14 mouse cellular contexts compared by ENCODE assay signal in the genomic region with DNA sequence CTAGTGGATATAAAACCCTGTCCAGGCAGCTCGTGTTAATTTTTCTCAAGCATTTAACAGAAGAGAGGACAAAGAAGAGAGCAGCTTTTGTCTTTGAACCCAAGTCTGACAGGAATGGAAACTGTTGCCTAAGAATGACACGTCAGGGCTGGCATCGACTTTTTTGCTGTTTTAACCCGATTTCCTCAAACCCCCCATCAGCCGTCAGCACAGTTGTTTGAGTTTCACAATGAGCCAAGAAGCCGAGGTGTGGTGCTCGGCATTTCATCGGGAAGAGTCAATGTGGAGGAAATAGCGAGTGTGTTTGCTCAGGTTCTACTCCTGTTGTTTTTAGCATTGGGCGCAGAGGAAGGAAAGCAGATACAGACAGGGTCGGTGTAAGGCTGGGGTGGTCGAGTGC.
A peak's percentile ranks its signal among the peaks of the same experiment; 100 is the strongest.
DNase-seq lines count a peak whose midpoint lies in the region; ATAC-seq lines count a peak whose summit lies in the region.
"Had no signal": no experiment of that assay in that cellular context is flagged by ENCODE, and none has a peak within 500 bp of the region (broad histone marks: within the 10 kb centered on the region; RNA-seq: fewer than 3 reads in every experiment).

No protein-coding gene starts in this region.

- peak; percentile 70 for ATAC-seq in inflammation-experienced regulatory T-cells, adult 6 months
- peak; percentile 40 for ATAC-seq in monocyte, adult 5-6 weeks (replicated peaks; ENCODE audit: insufficient number of reproducible peaks, low FRiP score, low TSS enrichment, poor library complexity, severe bottlenecking)
- ATAC-seq in erythroblast, adult 5-6 weeks (replicated peaks; ENCODE audit: low FRiP score, poor library complexity, severe bottlenecking) = no peak
- ATAC-seq: midbrain, embryonic 16.5 days had no signal

- peak overlapping the region; percentile 47; the same call in 1 of the 2 replicates for H3K27ac ChIP-seq in brown adipose tissue, adult 24 weeks (replicated peaks; ENCODE audit: low read depth, low read length)
- H3K27ac ChIP-seq in hindbrain, embryonic 10.5 days = no peak overlapping the region
- H3K27ac ChIP-seq: embryonic facial prominence, embryonic 12.5 days; left cerebral cortex, adult 2 months had no signal

- WGBS in hindbrain, embryonic 10.5 days = 79% methylated on average over 12 of the region's 12 CpGs

- DNase-seq in layer of hippocampus, adult 11-12 months (ENCODE audit: low spot score) = peak; percentile 33
- DNase-seq in layer of hippocampus, adult 18-20 months (ENCODE audit: low spot score in 2 of 2) = no peak
- no peak for DNase-seq in left cerebral cortex, adult 8-10 months (ENCODE audit: low spot score in 2 of 2)
- no peak for DNase-seq in hindbrain, embryonic 10.5 days (ENCODE audit: low spot score)
- DNase-seq: adrenal gland, postnatal 14 days; thymus, postnatal 25 days had no signal

- H3K27me3 ChIP-seq in hindbrain, embryonic 10.5 days (ENCODE audit: insufficient read depth, poor library complexity, severe bottlenecking) = no peaks in the 10 kb centered on the region
- H3K27me3 ChIP-seq: embryonic facial prominence, embryonic 12.5 days had no signal

- H3K36me3 ChIP-seq in hindbrain, embryonic 10.5 days = peaks cover 5% of the 10 kb centered on the region; the same call in 1 of the 2 replicates
- H3K36me3 ChIP-seq: embryonic facial prominence, embryonic 12.5 days had no signal

- H3K4me1 ChIP-seq in brown adipose tissue, adult 24 weeks (ENCODE audit: control insufficient read depth, insufficient read depth, insufficient read length, low read length) = peaks cover 10% of the 10 kb centered on the region
- H3K4me1 ChIP-seq in hindbrain, embryonic 10.5 days (replicated peaks) = peaks cover 9% of the 10 kb centered on the region

- H3K9me3 ChIP-seq in hindbrain, embryonic 10.5 days = no peaks in the 10 kb centered on the region
- H3K9me3 ChIP-seq: embryonic facial prominence, embryonic 12.5 days; G1E had no signal

- H3K4me3 ChIP-seq in brown adipose tissue, adult 24 weeks (ENCODE audit: insufficient read depth, low read depth, low read length) = no peak overlapping the region
- H3K4me3 ChIP-seq in hindbrain, embryonic 10.5 days = no peak overlapping the region
- H3K4me3 ChIP-seq: embryonic facial prominence, embryonic 12.5 days; left cerebral cortex, adult 2 months had no signal
